Mouse (Mus musculus): ENCODE measurements around the gene Ccdc114. TPM values are rescaled to one million over a fixed set of nuclear protein-coding genes. Genes with fewer than 3 reads are reported as not detected.
"Not testable (repeated sequence)": the region's sequence is repeated elsewhere in the genome, so short reads cannot be mapped to it uniquely, and the experiment has no call there.

The Ccdc114 gene
- polyA plus RNA-seq, 1 experiment from 2014 or later, result 6.5 TPM

DNA sequence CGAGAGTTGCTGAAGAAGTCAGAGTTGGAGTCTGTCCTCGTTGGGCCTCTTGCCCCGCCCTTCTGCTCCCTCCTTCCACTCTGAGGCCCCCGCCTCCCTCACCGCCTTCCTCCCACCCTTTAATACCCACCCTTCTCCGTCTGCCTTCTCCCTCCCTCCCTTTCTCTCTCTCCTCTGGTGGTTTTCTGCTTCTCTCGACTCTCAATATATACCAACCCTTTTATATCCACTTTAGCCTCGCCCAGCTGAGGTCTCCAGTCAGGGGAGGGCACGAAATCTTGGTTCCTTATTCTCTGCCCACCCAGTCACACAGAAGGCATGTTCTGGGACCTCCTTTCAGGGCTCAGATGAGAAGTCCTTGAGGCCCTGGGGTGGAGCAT, 2.6 kb upstream of the Ccdc114 start, which contains the start of gene Emp3:
Emp3 (minus strand) TSS at position 163 of the 380 bp plus-strand sequence.
- DNase-seq (ENCODE audit: low spot score), result no peak
- H3K4me1 ChIP-seq (replicated peaks), result peaks cover 69% of the 10 kb centered on the region
- peak within 1 kb of the TSS; percentile 22; the same call in 1 of the 2 replicates for H3K4me3 ChIP-seq
- H3K27ac ChIP-seq, result peak within 1 kb of the TSS; percentile 89
- H3K9me3 ChIP-seq, result peaks cover 2% of the 10 kb centered on the region; the same call in 1 of the 2 replicates
- 58% methylated on average over 9 of the region's 9 CpGs for WGBS
- peaks cover 19% of the 10 kb centered on the region for H3K27me3 ChIP-seq (ENCODE audit: insufficient read depth, poor library complexity, severe bottlenecking)
- no peaks in the 10 kb centered on the region for H3K36me3 ChIP-seq

GRCm38 (mm10) chr7:45921950-45922600, 1.8 kb upstream of the Ccdc114 start:
- DNase-seq (ENCODE audit: low spot score), result no peak
- whole genome bisulfite sequencing, result 86% methylated on average over 12 of the region's 12 CpGs
- peak overlapping the region; percentile 56 for H3K4me3 ChIP-seq
- H3K27ac ChIP-seq, result peak overlapping the region; percentile 89
- no peaks in the 10 kb centered on the region for H3K36me3 ChIP-seq
- H3K4me1 ChIP-seq (replicated peaks), result peaks cover 60% of the 10 kb centered on the region
- H3K27me3 ChIP-seq (ENCODE audit: insufficient read depth, poor library complexity, severe bottlenecking), result peaks cover 21% of the 10 kb centered on the region
- H3K9me3 ChIP-seq, result peaks cover 2% of the 10 kb centered on the region; the same call in 1 of the 2 replicates

- Histone ChIP-seq H3K27ac (peak overlapping the region; percentile 89), H3K27me3 (ENCODE audit: insufficient read depth, poor library complexity, severe bottlenecking) (peaks cover 32% of the 10 kb centered on the region)
Observed at GRCm38 (mm10) chr7:45922928-45923761, 727 bp upstream of the Ccdc114 start.

DNA sequence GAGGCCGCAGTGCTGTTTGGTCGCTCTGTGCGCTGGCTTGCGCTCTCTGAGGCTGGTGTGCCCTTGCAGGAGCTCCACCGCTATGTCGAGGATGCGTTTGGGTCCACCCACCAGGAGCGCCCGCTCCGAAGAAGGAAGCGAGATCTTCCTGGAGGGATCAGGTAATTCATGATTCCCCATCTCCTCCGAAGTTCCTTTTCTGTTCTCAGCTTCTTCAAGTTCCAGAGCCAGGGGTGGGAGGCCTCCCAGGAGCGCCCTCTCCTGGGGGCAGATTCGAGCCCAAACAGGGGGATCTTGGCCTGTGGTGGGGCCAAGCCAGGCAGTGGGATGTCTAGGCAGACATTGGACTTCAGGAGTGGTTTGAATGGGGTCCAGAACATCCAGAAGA, 551 bp downstream of the Ccdc114 start:
- H3K4me1 ChIP-seq (replicated peaks), result peaks cover 51% of the 10 kb centered on the region
- H3K27me3 ChIP-seq (ENCODE audit: insufficient read depth, poor library complexity, severe bottlenecking), result peaks cover 39% of the 10 kb centered on the region
- WGBS, result 10% methylated on average over 14 of the region's 14 CpGs
- DNase-seq (ENCODE audit: low spot score), result peak; percentile 38
- H3K4me3 ChIP-seq, result peak overlapping the region; percentile 56
- H3K27ac ChIP-seq, result peak overlapping the region; percentile 89
- H3K36me3 ChIP-seq, result no peaks in the 10 kb centered on the region
- H3K9me3 ChIP-seq, result peaks cover 2% of the 10 kb centered on the region; the same call in 1 of the 2 replicates

More at GRCm38 (mm10) chr7:45922928-45923761, 727 bp upstream of the Ccdc114 start:
- Histone ChIP-seq H3K4me3 (peak overlapping the region; percentile 56), H3K4me1 (replicated peaks) (peaks cover 51% of the 10 kb centered on the region), H3K9me3 (peaks cover 2% of the 10 kb centered on the region; the same call in 1 of the 2 replicates), H3K36me3 (no peaks in the 10 kb centered on the region)
- 1% methylated on average over 37 of the region's 37 CpGs for WGBS
- DNase-seq (ENCODE audit: low spot score), result peak; percentile 94

DNA sequence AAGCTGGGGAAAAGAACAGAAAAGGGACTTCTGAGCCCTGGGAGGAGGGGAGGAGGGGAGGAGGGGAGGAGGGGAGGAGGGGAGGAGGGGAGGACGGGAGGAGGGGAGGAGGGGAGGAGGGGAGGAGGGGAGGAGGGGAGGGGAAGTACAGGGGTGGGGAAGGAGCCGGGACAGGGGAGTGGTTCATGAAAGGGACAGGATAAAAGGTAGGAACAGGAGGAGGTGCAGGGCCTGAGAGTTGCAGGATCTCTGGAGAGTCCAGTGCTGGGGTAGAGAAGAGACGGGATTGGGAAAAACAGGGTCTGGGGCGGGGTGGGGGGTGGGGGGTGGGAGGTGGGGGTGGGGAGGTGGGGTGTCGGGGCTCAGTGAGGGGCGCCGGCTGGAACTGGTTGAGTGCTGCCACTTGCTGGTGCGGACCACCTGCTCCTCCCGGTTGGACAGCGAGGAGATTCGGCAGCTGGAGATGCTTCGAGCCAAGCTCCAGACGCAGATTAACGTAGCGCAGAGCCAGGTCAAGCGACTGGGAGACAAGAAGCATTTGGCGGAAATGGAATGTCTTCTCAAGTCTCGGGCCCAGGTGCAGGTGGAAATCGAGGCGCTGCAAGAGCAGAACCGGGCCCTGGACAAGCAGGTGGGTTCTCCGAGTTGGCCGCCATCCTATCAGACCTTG, 4.9 kb downstream of the Ccdc114 start:
- DNase-seq (ENCODE audit: low spot score), result no peak
- Histone ChIP-seq H3K27ac (no peak overlapping the region), H3K9me3 (peaks cover 11% of the 10 kb centered on the region; the same call in 1 of the 2 replicates), H3K4me3 (peak overlapping the region; percentile 20; the same call in 1 of the 2 replicates), H3K36me3 (0 out of 2 replicates have a peak, but pooled peaks cover 5% of the 10 kb centered on the region), H3K4me1 (replicated peaks) (peaks cover 16% of the 10 kb centered on the region), H3K27me3 (ENCODE audit: insufficient read depth, poor library complexity, severe bottlenecking) (peaks cover 27% of the 10 kb centered on the region)
- 11% methylated on average over 20 of the region's 23 CpGs for WGBS

GRCm38 (mm10) chr7:45929688-45930087, 5.8 kb downstream of the Ccdc114 start:
- 0 out of 2 replicates have a peak, but pooled peaks cover 5% of the 10 kb centered on the region for H3K36me3 ChIP-seq
- H3K27ac ChIP-seq, result no peak overlapping the region
- H3K4me1 ChIP-seq (replicated peaks), result peaks cover 7% of the 10 kb centered on the region
- no peak for DNase-seq (ENCODE audit: low spot score)
- no peak overlapping the region for H3K4me3 ChIP-seq
- H3K27me3 ChIP-seq (ENCODE audit: insufficient read depth, poor library complexity, severe bottlenecking), result peaks cover 27% of the 10 kb centered on the region
- 80% methylated on average over 1 of the region's 1 CpGs for WGBS
- peaks cover 11% of the 10 kb centered on the region; the same call in 1 of the 2 replicates for H3K9me3 ChIP-seq

GRCm38 (mm10) chr7:45933766-45934165, 9.9 kb downstream of the Ccdc114 start:
- 94% methylated on average over 12 of the region's 12 CpGs for WGBS
- not testable (repeated sequence) for H3K27ac ChIP-seq; DNase-seq (ENCODE audit: low spot score); H3K4me1 ChIP-seq (replicated peaks); H3K4me3 ChIP-seq; H3K9me3 ChIP-seq; H3K36me3 ChIP-seq; H3K27me3 ChIP-seq (ENCODE audit: insufficient read depth, poor library complexity, severe bottlenecking)

- Histone ChIP-seq H3K4me3 (no peak overlapping the region), H3K4me1 (replicated peaks) (no peaks in the 10 kb centered on the region), H3K27me3 (ENCODE audit: insufficient read depth, poor library complexity, severe bottlenecking) (no peaks in the 10 kb centered on the region), H3K9me3 (peaks cover 9% of the 10 kb centered on the region; the same call in 1 of the 2 replicates), H3K27ac (no peak overlapping the region), H3K36me3 (0 out of 2 replicates have a peak, but pooled peaks cover 5% of the 10 kb centered on the region)
- DNase-seq (ENCODE audit: low spot score), result peak; percentile 65
- 44% methylated on average over 7 of the region's 7 CpGs for WGBS
Observed at GRCm38 (mm10) chr7:45935114-45935513, 11.2 kb downstream of the Ccdc114 start.

- no peaks in the 10 kb centered on the region for H3K36me3 ChIP-seq
- no peaks in the 10 kb centered on the region for H3K27me3 ChIP-seq (ENCODE audit: insufficient read depth, poor library complexity, severe bottlenecking)
- no peaks in the 10 kb centered on the region for H3K4me1 ChIP-seq (replicated peaks)
- H3K27ac ChIP-seq, result no peak overlapping the region
- H3K9me3 ChIP-seq, result no peaks in the 10 kb centered on the region
- no peak for DNase-seq (ENCODE audit: low spot score)
- 47% methylated on average over 2 of the region's 2 CpGs for WGBS
- H3K4me3 ChIP-seq, result no peak overlapping the region
Observed at GRCm38 (mm10) chr7:45939836-45940235, 16.0 kb downstream of the Ccdc114 start.

DNA sequence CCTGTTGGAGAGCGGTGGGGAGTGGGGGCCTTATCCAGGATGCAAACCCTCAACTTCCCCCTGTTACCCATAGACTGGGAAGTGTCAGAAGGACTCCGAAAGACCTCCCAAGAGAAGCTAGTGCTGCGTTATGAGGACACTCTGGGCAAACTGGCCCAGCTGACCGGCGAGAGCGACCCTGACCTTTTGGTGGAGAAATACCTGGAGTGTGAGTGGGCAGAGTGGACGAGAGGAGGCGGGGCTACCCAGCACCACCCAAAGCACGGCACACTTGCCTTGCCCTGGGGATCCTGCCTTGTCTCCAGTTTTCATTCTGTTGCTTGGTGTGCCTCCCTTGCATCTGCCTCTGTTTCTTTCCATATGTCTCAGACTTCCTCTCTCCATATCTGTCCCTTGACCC, 18.1 kb downstream of the Ccdc114 start:
- no peak for DNase-seq (ENCODE audit: low spot score)
- no peak overlapping the region for H3K4me3 ChIP-seq
- H3K27me3 ChIP-seq (ENCODE audit: insufficient read depth, poor library complexity, severe bottlenecking), result no peaks in the 10 kb centered on the region
- H3K27ac ChIP-seq, result no peak overlapping the region
- H3K36me3 ChIP-seq, result no peaks in the 10 kb centered on the region
- WGBS, result 82% methylated on average over 9 of the region's 9 CpGs
- H3K4me1 ChIP-seq (replicated peaks), result no peaks in the 10 kb centered on the region
- H3K9me3 ChIP-seq, result no peaks in the 10 kb centered on the region

- H3K4me1 ChIP-seq (replicated peaks); H3K4me3 ChIP-seq; H3K9me3 ChIP-seq; H3K36me3 ChIP-seq; DNase-seq (ENCODE audit: low spot score); H3K27me3 ChIP-seq (ENCODE audit: insufficient read depth, poor library complexity, severe bottlenecking); H3K27ac ChIP-seq: not testable (repeated sequence)
- WGBS, result 81% methylated on average over 1 of the region's 1 CpGs
Observed at GRCm38 (mm10) chr7:45943280-45943679, 19.4 kb downstream of the Ccdc114 start.

DNA sequence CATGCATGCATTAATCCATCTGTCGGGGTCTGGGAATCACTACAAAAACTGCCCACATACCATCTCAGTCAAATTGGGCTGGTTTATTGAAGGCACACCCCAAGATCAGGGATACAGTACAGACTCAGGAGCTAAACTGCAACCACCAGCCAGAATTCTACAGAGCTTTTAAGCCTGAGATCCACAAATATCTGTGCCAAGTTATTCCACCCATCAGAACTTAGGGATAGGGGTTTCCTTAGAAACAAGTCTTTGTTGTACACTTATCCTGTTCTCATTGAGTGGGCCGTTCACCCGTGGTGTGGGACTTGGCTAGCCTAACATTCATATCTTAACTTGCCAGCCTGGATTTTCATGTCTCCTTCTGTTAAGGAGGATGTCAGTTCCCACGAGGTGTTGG, 25.2 kb downstream of the Ccdc114 start:
- Histone ChIP-seq H3K4me3 (no peak overlapping the region), H3K9me3 (no peaks in the 10 kb centered on the region), H3K36me3 (no peaks in the 10 kb centered on the region), H3K27ac (no peak overlapping the region), H3K4me1 (replicated peaks) (no peaks in the 10 kb centered on the region), H3K27me3 (ENCODE audit: insufficient read depth, poor library complexity, severe bottlenecking) (no peaks in the 10 kb centered on the region)
- DNase-seq (ENCODE audit: low spot score), result no peak
- 81% methylated on average over 4 of the region's 4 CpGs for WGBS

Measured in hindbrain, embryonic 10.5 days (tissue).